Mouse (Mus musculus) forebrain, embryonic 13.5 days (tissue): ENCODE results near the gene Lrrc4. TPM values are rescaled to one million over a fixed set of nuclear protein-coding genes. Genes with fewer than 3 reads are reported as not detected.

ENCODE experiments used
- ATAC-seq: fragments of 200-750 bp; cut with Nextera tagmentation; 2 replicates; pipeline ENCODE4 v1.8.0; 2017
- H3K27ac ChIP-seq: fragments of 300-500 bp; sonication (generic); 2 replicates; pipeline ENCODE4 v1.5.1; 2015; ENCODE audit warnings: inconsistent platforms, mild to moderate bottlenecking, moderate library complexity
- H3K27me3 ChIP-seq: fragments of 300-500 bp; sonication (generic); 2 replicates; pipeline ENCODE4 v1.6.1; 2015; ENCODE audit warnings: mild to moderate bottlenecking, inconsistent platforms
- H3K36me3 ChIP-seq: fragments of 300-500 bp; sonication (generic); 2 replicates; pipeline ENCODE4 v1.6.1; 2015; ENCODE audit warnings: mild to moderate bottlenecking, inconsistent platforms; ENCODE audit not compliant: poor library complexity, severe bottlenecking
- H3K4me1 ChIP-seq: fragments of 300-500 bp; sonication (generic); 2 replicates; pipeline ENCODE4 v1.6.1; 2015; ENCODE audit warnings: inconsistent platforms
- H3K4me2 ChIP-seq: fragments of 300-500 bp; sonication (generic); 2 replicates; pipeline ENCODE4 v1.6.1; 2015; ENCODE audit warnings: inconsistent platforms, mild to moderate bottlenecking, moderate library complexity
- H3K4me3 ChIP-seq: fragments of 300-500 bp; sonication (generic); 2 replicates; pipeline ENCODE4 v1.5.1; 2015; ENCODE audit warnings: mild to moderate bottlenecking, inconsistent platforms
- H3K9ac ChIP-seq: fragments of 300-500 bp; sonication (generic); 2 replicates; pipeline ENCODE4 v1.6.1; 2015; ENCODE audit warnings: mild to moderate bottlenecking, inconsistent platforms
- H3K9me3 ChIP-seq: fragments of 300-500 bp; sonication (generic); replicated peaks from 2 replicates; pipeline ENCODE4 v1.6.1; 2016; ENCODE audit warnings: inconsistent platforms
- WGBS: fragments of 180-500 bp; shearing (Covaris S2); methylation state at CpG from one replicate; pipeline ENCODE4 v1.1.7; 2015; 5-methylcytosine and 5-hydroxymethylcytosine counted together
- polyA plus RNA-seq: library from polyadenylated mRNA; unstranded; fragments of >200 nt; fragmentation: Nextera tagmentation; extraction: Ambion mirVana; gene quantifications from 2 replicates; pipeline ENCODE4 v1.2.1, GENCODE M21; 2015

The Lrrc4 gene
- polyA plus RNA-seq, 1 experiment from 2014 or later, result 4.3 TPM

DNA sequence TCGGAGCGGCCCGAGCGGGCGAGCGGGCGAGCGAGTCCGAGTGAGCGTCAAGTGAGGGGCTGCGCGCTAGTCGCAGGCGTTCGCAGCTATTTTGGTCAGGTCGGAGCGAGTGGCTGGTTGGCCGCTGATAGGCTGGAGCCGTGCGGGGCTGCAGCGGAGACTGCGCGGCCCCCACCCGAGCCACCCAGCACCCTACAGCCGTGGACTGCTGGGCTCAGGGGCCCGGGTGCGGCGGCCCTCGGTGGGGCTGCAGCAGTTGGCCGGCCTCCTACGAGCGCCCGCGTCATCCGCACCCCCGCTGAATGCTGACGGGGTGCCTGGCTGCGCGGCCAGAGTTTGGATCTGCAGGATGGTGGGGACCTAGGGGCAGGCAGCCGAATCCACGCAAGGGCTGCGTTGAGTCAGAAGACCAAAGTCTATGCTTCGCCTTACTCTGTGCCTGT lies 1.9 kb upstream of the Lrrc4 start:
- no peaks in the 10 kb centered on the region for H3K9me3 ChIP-seq
- H3K4me3 ChIP-seq, result peak overlapping the region; percentile 78
- H3K36me3 ChIP-seq, result peaks cover 8% of the 10 kb centered on the region; the same call in 1 of the 2 replicates
- H3K9ac ChIP-seq, result peak overlapping the region; percentile 94
- WGBS, result under 1% methylated on average over 38 of the region's 43 CpGs
- ATAC-seq, result peak; percentile 73
- H3K4me1 ChIP-seq, result peaks cover 43% of the 10 kb centered on the region
- 0 out of 2 replicates have a peak, but pooled peaks cover 10% of the 10 kb centered on the region for H3K27me3 ChIP-seq
- peak overlapping the region; percentile 99 for H3K4me2 ChIP-seq
- H3K27ac ChIP-seq, result peak overlapping the region; percentile 92

GRCm38 (mm10) chr6:28832751-28833291 lies 1.3 kb upstream of the Lrrc4 start:
- peaks cover 8% of the 10 kb centered on the region; the same call in 1 of the 2 replicates for H3K36me3 ChIP-seq
- H3K4me3 ChIP-seq, result peak overlapping the region; percentile 78
- H3K4me1 ChIP-seq, result peaks cover 49% of the 10 kb centered on the region
- ATAC-seq, result peak; percentile 82
- no peaks in the 10 kb centered on the region for H3K9me3 ChIP-seq
- H3K27me3 ChIP-seq, result 0 out of 2 replicates have a peak, but pooled peaks cover 10% of the 10 kb centered on the region
- peak overlapping the region; percentile 99 for H3K4me2 ChIP-seq
- WGBS, result 0% methylated on average over 57 of the region's 58 CpGs
- H3K9ac ChIP-seq, result peak overlapping the region; percentile 94
- peak overlapping the region; percentile 92 for H3K27ac ChIP-seq

- peak; percentile 50 for ATAC-seq
- peaks cover 56% of the 10 kb centered on the region for H3K4me1 ChIP-seq
- H3K9ac ChIP-seq, result peak overlapping the region; percentile 94
- H3K4me3 ChIP-seq, result peak overlapping the region; percentile 78
- H3K27ac ChIP-seq, result peak overlapping the region; percentile 92
- 0 out of 2 replicates have a peak, but pooled peaks cover 10% of the 10 kb centered on the region for H3K27me3 ChIP-seq
- no peaks in the 10 kb centered on the region for H3K9me3 ChIP-seq
- peak overlapping the region; percentile 99 for H3K4me2 ChIP-seq
- H3K36me3 ChIP-seq, result peaks cover 8% of the 10 kb centered on the region; the same call in 1 of the 2 replicates
- WGBS, result under 1% methylated on average over 66 of the region's 82 CpGs
These were observed 555 bp upstream of the Lrrc4 start for GRCm38 (mm10) chr6:28831854-28832750.

DNA sequence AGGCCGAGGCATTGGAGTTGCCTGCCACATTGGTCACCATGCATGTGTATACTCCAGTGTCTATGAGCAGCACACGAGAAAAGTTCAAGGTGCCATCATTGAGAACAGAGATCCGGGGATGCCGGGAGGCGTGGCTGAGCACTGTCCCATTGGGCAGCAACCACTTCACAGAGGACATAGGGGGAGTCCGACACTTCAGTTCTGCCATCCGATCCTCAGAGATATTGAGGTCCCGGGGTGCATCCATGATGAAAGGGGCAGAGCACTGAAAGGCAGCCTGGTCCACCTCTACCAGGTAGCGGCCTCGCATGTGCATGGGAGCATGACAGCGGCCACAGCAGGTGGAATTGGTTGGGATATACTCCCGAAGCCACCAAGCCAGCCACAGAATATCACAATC lies 1.2 kb downstream of the Lrrc4 start:
- no peak overlapping the region for H3K9ac ChIP-seq
- peak overlapping the region; percentile 78; the same call in 1 of the 2 replicates for H3K4me3 ChIP-seq
- no peak overlapping the region for H3K27ac ChIP-seq
- H3K4me1 ChIP-seq, result peaks cover 74% of the 10 kb centered on the region
- WGBS, result 94% methylated on average over 12 of the region's 12 CpGs
- peak overlapping the region; percentile 99 for H3K4me2 ChIP-seq
- no peaks in the 10 kb centered on the region for H3K9me3 ChIP-seq
- H3K27me3 ChIP-seq, result 0 out of 2 replicates have a peak, but pooled peaks cover 10% of the 10 kb centered on the region
- ATAC-seq, result no peak
- peaks cover 8% of the 10 kb centered on the region; the same call in 1 of the 2 replicates for H3K36me3 ChIP-seq

GRCm38 (mm10) chr6:28828593-28828992 lies 3.0 kb downstream of the Lrrc4 start:
- peak overlapping the region; percentile 57 for H3K4me2 ChIP-seq
- peak overlapping the region; percentile 35; the same call in 1 of the 2 replicates for H3K27ac ChIP-seq

DNA sequence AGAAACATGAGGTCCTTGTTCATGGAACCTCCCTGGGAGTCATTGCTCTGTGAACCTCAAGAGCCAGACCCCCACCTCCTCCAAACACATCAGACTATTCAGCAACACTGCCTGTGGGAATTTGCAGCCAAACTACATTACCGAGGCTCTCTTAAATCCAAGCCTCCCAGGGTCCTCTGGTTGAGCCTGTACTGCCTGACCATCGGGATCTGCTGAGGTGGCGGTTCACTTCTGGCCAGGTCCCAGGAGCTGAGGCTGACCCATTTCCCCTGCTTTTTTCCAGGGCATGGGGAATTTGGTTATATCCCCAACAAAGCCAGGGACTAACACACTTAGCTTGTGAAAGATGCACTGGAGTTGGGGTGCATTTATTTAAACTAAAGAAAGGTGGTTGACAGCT lies 4.0 kb downstream of the Lrrc4 start:
- H3K4me3 ChIP-seq, result peak overlapping the region; percentile 38
- no peaks in the 10 kb centered on the region for H3K27me3 ChIP-seq
- peak overlapping the region; percentile 57 for H3K4me2 ChIP-seq
- H3K9me3 ChIP-seq, result no peaks in the 10 kb centered on the region
- no peak overlapping the region for H3K27ac ChIP-seq
- peak overlapping the region; percentile 34 for H3K9ac ChIP-seq
- peaks cover 68% of the 10 kb centered on the region for H3K4me1 ChIP-seq
- 8% methylated on average over 3 of the region's 3 CpGs for WGBS
- H3K36me3 ChIP-seq, result peaks cover 11% of the 10 kb centered on the region; the same call in 1 of the 2 replicates
- ATAC-seq, result no peak

More at GRCm38 (mm10) chr6:28828593-28828992, 3.0 kb downstream of the Lrrc4 start:
- H3K36me3 ChIP-seq, result peaks cover 11% of the 10 kb centered on the region; the same call in 1 of the 2 replicates
- WGBS, result 5% methylated on average over 6 of the region's 6 CpGs
- H3K9me3 ChIP-seq, result no peaks in the 10 kb centered on the region
- ATAC-seq, result no peak
- peak overlapping the region; percentile 47 for H3K9ac ChIP-seq
- peaks cover 69% of the 10 kb centered on the region for H3K4me1 ChIP-seq
- no peaks in the 10 kb centered on the region for H3K27me3 ChIP-seq
- peak overlapping the region; percentile 38 for H3K4me3 ChIP-seq

GRCm38 (mm10) chr6:28826689-28827389 lies 4.7 kb downstream of the Lrrc4 start:
- H3K9me3 ChIP-seq, result no peaks in the 10 kb centered on the region
- ATAC-seq, result no peak
- 57% methylated on average over 9 of the region's 9 CpGs for WGBS
- H3K9ac ChIP-seq, result peak overlapping the region; percentile 34; the same call in 1 of the 2 replicates
- peak overlapping the region; percentile 57 for H3K4me2 ChIP-seq
- peaks cover 15% of the 10 kb centered on the region; the same call in 1 of the 2 replicates for H3K36me3 ChIP-seq
- H3K27me3 ChIP-seq, result no peaks in the 10 kb centered on the region
- H3K4me3 ChIP-seq, result peak overlapping the region; percentile 38
- peaks cover 68% of the 10 kb centered on the region for H3K4me1 ChIP-seq
- H3K27ac ChIP-seq, result no peak overlapping the region

- ATAC-seq, result 0 out of 2 replicates have a peak, but pooled peaks have one; percentile 9
- 52% methylated on average over 3 of the region's 3 CpGs for WGBS
- peaks cover 22% of the 10 kb centered on the region; the same call in 1 of the 2 replicates for H3K36me3 ChIP-seq
- H3K27me3 ChIP-seq, result no peaks in the 10 kb centered on the region
- no peak overlapping the region for H3K9ac ChIP-seq
- H3K9me3 ChIP-seq, result no peaks in the 10 kb centered on the region
- no peak overlapping the region for H3K4me3 ChIP-seq
- H3K4me1 ChIP-seq, result peaks cover 62% of the 10 kb centered on the region
- peak overlapping the region; percentile 8; the same call in 1 of the 2 replicates for H3K4me2 ChIP-seq
- H3K27ac ChIP-seq, result no peak overlapping the region
These were observed 5.7 kb downstream of the Lrrc4 start for GRCm38 (mm10) chr6:28825894-28826293.

DNA sequence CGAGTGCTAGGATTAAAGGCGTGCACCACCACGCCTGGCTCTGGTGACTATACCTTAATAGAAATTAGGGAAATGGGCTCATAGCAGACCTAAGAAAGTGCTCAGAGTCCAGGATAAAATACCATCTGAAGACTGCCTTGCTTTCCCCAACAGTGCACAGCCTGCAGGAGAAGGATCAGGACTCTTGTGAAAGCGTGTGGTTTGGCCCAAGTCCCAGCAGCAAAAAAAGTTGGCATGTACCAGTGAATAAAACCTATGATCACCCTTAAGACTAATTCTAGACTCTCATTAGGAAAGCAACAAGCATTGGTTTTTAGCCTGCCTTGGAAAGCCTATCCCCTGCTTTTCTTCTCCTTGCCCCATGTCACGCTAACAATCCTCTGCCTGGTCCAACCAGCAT lies 7.7 kb downstream of the Lrrc4 start:
- H3K27ac ChIP-seq, result no peak overlapping the region
- H3K27me3 ChIP-seq, result no peaks in the 10 kb centered on the region
- H3K4me3 ChIP-seq, result no peak overlapping the region
- 89% methylated on average over 5 of the region's 5 CpGs for WGBS
- no peak overlapping the region for H3K4me2 ChIP-seq
- peaks cover 55% of the 10 kb centered on the region for H3K4me1 ChIP-seq
- H3K9ac ChIP-seq, result no peak overlapping the region
- H3K9me3 ChIP-seq, result no peaks in the 10 kb centered on the region
- no peak for ATAC-seq
- H3K36me3 ChIP-seq, result peaks cover 28% of the 10 kb centered on the region

DNA sequence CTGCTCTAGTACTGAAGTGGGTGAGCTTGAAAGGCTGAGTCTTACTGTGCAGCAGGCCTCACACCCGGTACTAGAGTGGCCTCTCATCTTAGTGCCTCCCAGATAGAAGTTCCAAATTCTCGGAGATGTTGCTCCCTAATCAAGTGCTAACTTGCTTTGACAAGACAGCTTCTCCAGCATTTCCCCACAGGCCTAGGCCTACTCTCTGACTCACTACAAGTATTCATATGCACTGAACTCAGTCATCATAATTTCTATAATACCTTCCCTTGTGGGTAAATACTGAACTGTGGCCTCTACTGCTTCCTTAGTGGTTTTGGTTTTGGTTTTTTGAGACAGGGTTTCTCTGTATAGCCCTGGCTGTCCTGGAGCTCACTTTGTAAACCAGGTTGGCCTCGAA lies 8.2 kb downstream of the Lrrc4 start:
- H3K36me3 ChIP-seq, result peaks cover 28% of the 10 kb centered on the region
- H3K4me3 ChIP-seq, result no peak overlapping the region
- WGBS, result 88% methylated on average over 3 of the region's 3 CpGs
- H3K4me1 ChIP-seq, result peaks cover 51% of the 10 kb centered on the region
- no peaks in the 10 kb centered on the region for H3K9me3 ChIP-seq
- no peak overlapping the region for H3K9ac ChIP-seq
- no peak overlapping the region for H3K4me2 ChIP-seq
- ATAC-seq, result no peak
- no peaks in the 10 kb centered on the region for H3K27me3 ChIP-seq
- no peak overlapping the region for H3K27ac ChIP-seq

DNA sequence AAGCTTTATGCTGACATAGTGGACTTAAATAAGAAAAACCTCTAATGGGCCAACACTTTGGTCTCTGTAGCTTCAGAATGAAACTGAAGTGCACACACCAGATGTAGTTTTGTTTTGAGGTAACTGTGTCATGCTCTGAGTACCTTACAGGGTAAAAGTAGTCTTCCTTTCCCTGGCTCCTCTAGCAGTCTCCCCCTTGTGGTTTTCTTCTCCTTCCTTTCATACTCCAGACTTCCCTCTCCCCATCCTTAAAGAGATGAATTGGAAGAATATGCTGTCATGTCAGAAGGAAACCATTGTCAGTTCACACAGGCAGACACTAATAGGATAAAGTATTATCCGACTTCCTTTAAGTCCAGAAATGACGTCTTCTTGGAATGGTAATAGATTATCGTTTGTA lies 9.3 kb downstream of the Lrrc4 start:
- WGBS, result 77% methylated on average over 3 of the region's 3 CpGs

More for the DNA sequence above, 9.3 kb downstream of the Lrrc4 start:
- Histone ChIP-seq H3K9me3 (no peaks in the 10 kb centered on the region), H3K4me2 (no peak overlapping the region), H3K9ac (no peak overlapping the region), H3K4me3 (no peak overlapping the region), H3K27me3 (no peaks in the 10 kb centered on the region), H3K36me3 (peaks cover 28% of the 10 kb centered on the region), H3K27ac (no peak overlapping the region), H3K4me1 (peaks cover 40% of the 10 kb centered on the region)
- ATAC-seq, result no peak
